Mouse (Mus musculus): ENCODE measurements around the gene Atf7. TPM values are rescaled to one million over a fixed set of nuclear protein-coding genes. Genes with fewer than 3 reads are reported as not detected.

Atf7 gene
- polyA plus RNA-seq, 1 experiment = 71.2 TPM

GRCm38 (mm10) chr15:102499370-102499769 lies 125.9 kb downstream of the Atf7 start:
- DNase-seq (ENCODE audit: low spot score) = no peak

GRCm38 (mm10) chr15:102498322-102498721 lies 126.9 kb downstream of the Atf7 start:
- DNase-seq (ENCODE audit: low spot score) = no peak

- no peak for DNase-seq (ENCODE audit: low spot score)
Observed at GRCm38 (mm10) chr15:102487664-102488063, 137.6 kb downstream of the Atf7 start.

GRCm38 (mm10) chr15:102485853-102486252 lies 139.4 kb downstream of the Atf7 start:
- no peak for DNase-seq (ENCODE audit: low spot score)

- no peak for DNase-seq (ENCODE audit: low spot score)
Observed at GRCm38 (mm10) chr15:102483136-102483535, 142.1 kb downstream of the Atf7 start.

Other genes starting within 250 kb of the Atf7 start
- gene Sp1, start 219.3 kb downstream of the Atf7 start, polyA plus RNA-seq (2012; rRNA removed) = 19.1 and 24.2 TPM in 2 replicates
- gene Amhr2, start 180.1 kb downstream of the Atf7 start, polyA plus RNA-seq (2012; rRNA removed) = 0.53 and 0.62 TPM in 2 replicates
- gene Prr13, start 166.4 kb downstream of the Atf7 start, polyA plus RNA-seq (2012; rRNA removed) = 145 and 166 TPM in 2 replicates
- gene Pcbp2, start 154.9 kb downstream of the Atf7 start, polyA plus RNA-seq (2012; rRNA removed) = 328 and 432 TPM in 2 replicates
- gene Gm10337, start 121.7 kb downstream of the Atf7 start, polyA plus RNA-seq (2012; rRNA removed) = not detected in 2 replicates
- 13.1 and 13.7 TPM in 2 replicates for gene Map3k12, start 108.4 kb downstream of the Atf7 start, polyA plus RNA-seq (2012; rRNA removed)
- 55.0 and 72.5 TPM in 2 replicates for gene Tarbp2, start 107.3 kb downstream of the Atf7 start, polyA plus RNA-seq (2012; rRNA removed)
- gene Npff, start 100.5 kb downstream of the Atf7 start, polyA plus RNA-seq (2012; rRNA removed) = 8.1 and 8.2 TPM in 2 replicates
- 0.10 and 0.17 TPM in 2 replicates for gene Gm28047, start 397 bp downstream of the Atf7 start, polyA plus RNA-seq (2012; rRNA removed)
- 363 and 422 TPM in 2 replicates for gene Atp5g2, start 46.9 kb upstream of the Atf7 start, polyA plus RNA-seq (2012; rRNA removed)
- 52.1 and 79.6 TPM in 2 replicates for gene Calcoco1, start 96.7 kb upstream of the Atf7 start, polyA plus RNA-seq (2012; rRNA removed)